Mouse (Mus musculus) intestine, embryonic 14.5 days (tissue): ENCODE measurements around the gene Nynrin. TPM values are rescaled to one million over a fixed set of nuclear protein-coding genes. Genes with fewer than 3 reads are reported as not detected.

Source experiments
- ATAC-seq: fragments of 200-750 bp; cut with Nextera tagmentation; replicated peaks from 2 replicates; pipeline ENCODE4 v1.8.0; 2017; ENCODE audit warnings: low read depth, moderate number of reproducible peaks, moderate TSS enrichment, moderate library complexity; ENCODE audit not compliant: low FRiP score, low TSS enrichment
- DNase-seq: peaks from one replicate; pipeline ENCODE4 v3.0.0-alpha.2; 2018; ENCODE audit warnings: low spot score
- H3K27ac ChIP-seq: fragments of 300-500 bp; sonication (generic); 2 replicates; pipeline ENCODE4 v1.5.1; 2014; ENCODE audit warnings: low read depth, mild to moderate bottlenecking, control low read depth
- H3K27me3 ChIP-seq: fragments of 300-500 bp; sonication (generic); replicated peaks from 2 replicates; pipeline ENCODE4 v1.6.1; 2014; ENCODE audit warnings: low read length, control low read depth; ENCODE audit not compliant: control insufficient read depth, insufficient read depth
- H3K36me3 ChIP-seq: fragments of 300-500 bp; sonication (generic); 2 replicates; pipeline ENCODE4 v1.6.1; 2014; ENCODE audit warnings: low read length, control low read depth; ENCODE audit not compliant: control insufficient read depth, insufficient read depth
- H3K4me1 ChIP-seq: fragments of 300-500 bp; sonication (generic); replicated peaks from 2 replicates; pipeline ENCODE4 v1.6.1; 2014; ENCODE audit warnings: low read length, control low read depth, mixed read lengths; ENCODE audit not compliant: control insufficient read depth, insufficient read depth
- H3K4me2 ChIP-seq: fragments of 300-500 bp; sonication (generic); 2 replicates; pipeline ENCODE4 v1.6.1; 2014; ENCODE audit warnings: low read length
- H3K4me3 ChIP-seq: fragments of 300-500 bp; sonication (generic); 2 replicates; pipeline ENCODE4 v1.5.1; 2014; ENCODE audit warnings: low read depth, low read length, control low read depth, mixed read lengths
- H3K9ac ChIP-seq: fragments of 300-500 bp; sonication (generic); 2 replicates; pipeline ENCODE4 v1.6.1; 2014; ENCODE audit warnings: mild to moderate bottlenecking, low read length
- H3K9me3 ChIP-seq: fragments of 300-500 bp; sonication (generic); 2 replicates; pipeline ENCODE4 v1.6.1; 2016; ENCODE audit warnings: low read length, control low read depth; ENCODE audit not compliant: control insufficient read depth
- WGBS: fragments of 180-500 bp; shearing (Covaris S2); extraction: QIAGEN DNeasy Blood & Tissue Kit; methylation state at CpG from one replicate; pipeline ENCODE4 v1.1.7; 2014; 5-methylcytosine and 5-hydroxymethylcytosine counted together
- polyA plus RNA-seq: library from polyadenylated mRNA; unstranded; fragments of >200 nt; fragmentation: Nextera tagmentation; extraction: Ambion mirVana; gene quantifications from 2 replicates; pipeline ENCODE4 v1.2.1, GENCODE M21; 2014

Gene Nynrin
- 15.9 and 18.6 TPM in 2 replicates for polyA plus RNA-seq

GRCm38 (mm10) chr14:55853621-55854285, at the start of gene Nynrin:
Gene Nynrin (plus strand): TSS chr14:55854010.
- Histone ChIP-seq H3K36me3 (no peaks in the 10 kb centered on the region), H3K9me3 (no peaks in the 10 kb centered on the region), H3K4me2 (peak within 1 kb of the TSS; percentile 77), H3K4me3 (peak within 1 kb of the TSS; percentile 84), H3K4me1 (peaks cover 41% of the 10 kb centered on the region), H3K9ac (peak within 1 kb of the TSS; percentile 77), H3K27me3 (no peaks in the 10 kb centered on the region), H3K27ac (peak within 1 kb of the TSS; percentile 95)
- ATAC-seq = peak; percentile 92
- DNase-seq = peak; percentile 87
- WGBS = under 1% methylated on average over 33 of the region's 33 CpGs

- DNase-seq (peak; percentile 73), ATAC-seq (peak; percentile 69; the same call in 1 of the 2 replicates)
- peak overlapping the region; percentile 47 for H3K4me3 ChIP-seq
- H3K4me2 ChIP-seq = peak overlapping the region; percentile 76
- H3K4me1 ChIP-seq = no peaks in the 10 kb centered on the region; the same call in 1 of the 2 replicates
- H3K9me3 ChIP-seq = no peaks in the 10 kb centered on the region
- no peaks in the 10 kb centered on the region for H3K27me3 ChIP-seq
- peak overlapping the region; percentile 45 for H3K9ac ChIP-seq
- WGBS = 24% methylated on average over 16 of the region's 16 CpGs
- H3K27ac ChIP-seq = no peak overlapping the region
- no peaks in the 10 kb centered on the region for H3K36me3 ChIP-seq
Observed at GRCm38 (mm10) chr14:55814885-55815284, 38.9 kb upstream of the Nynrin start.

GRCm38 (mm10) chr14:55815310-55815751, 38.5 kb upstream of the Nynrin start:
- H3K9me3 ChIP-seq = no peaks in the 10 kb centered on the region
- no peak for DNase-seq
- H3K9ac ChIP-seq = peak overlapping the region; percentile 45
- no peaks in the 10 kb centered on the region; the same call in 1 of the 2 replicates for H3K4me1 ChIP-seq
- WGBS = 17% methylated on average over 17 of the region's 17 CpGs
- H3K4me2 ChIP-seq = peak overlapping the region; percentile 76
- ATAC-seq = peak; percentile 82
- H3K27me3 ChIP-seq = no peaks in the 10 kb centered on the region
- H3K36me3 ChIP-seq = no peaks in the 10 kb centered on the region
- H3K27ac ChIP-seq = no peak overlapping the region
- peak overlapping the region; percentile 47 for H3K4me3 ChIP-seq

- H3K4me1 ChIP-seq = peaks cover 6% of the 10 kb centered on the region; the same call in 1 of the 2 replicates
- no peak overlapping the region for H3K4me3 ChIP-seq
- H3K9me3 ChIP-seq = no peaks in the 10 kb centered on the region
- DNase-seq = no peak
- no peak overlapping the region for H3K27ac ChIP-seq
- no peak overlapping the region for H3K4me2 ChIP-seq
- H3K27me3 ChIP-seq = no peaks in the 10 kb centered on the region
- WGBS = 87% methylated on average over 7 of the region's 7 CpGs
- H3K9ac ChIP-seq = no peak overlapping the region
- no peak for ATAC-seq
- H3K36me3 ChIP-seq = no peaks in the 10 kb centered on the region
Observed at GRCm38 (mm10) chr14:55819845-55820405, 33.9 kb upstream of the Nynrin start.

- Histone ChIP-seq H3K4me1 (peaks cover 6% of the 10 kb centered on the region; the same call in 1 of the 2 replicates), H3K9ac (no peak overlapping the region), H3K4me2 (no peak overlapping the region), H3K27me3 (no peaks in the 10 kb centered on the region), H3K9me3 (no peaks in the 10 kb centered on the region), H3K27ac (no peak overlapping the region), H3K36me3 (no peaks in the 10 kb centered on the region), H3K4me3 (no peak overlapping the region)
- WGBS = 89% methylated on average over 9 of the region's 9 CpGs
- no peak for DNase-seq
- ATAC-seq = no peak
Observed at GRCm38 (mm10) chr14:55820576-55820975, 33.2 kb upstream of the Nynrin start.

GRCm38 (mm10) chr14:55822435-55822990, 31.3 kb upstream of the Nynrin start:
- Histone ChIP-seq H3K4me3 (peak overlapping the region; percentile 75), H3K9me3 (no peaks in the 10 kb centered on the region), H3K27ac (peak overlapping the region; percentile 90), H3K36me3 (peaks cover 9% of the 10 kb centered on the region; the same call in 1 of the 2 replicates), H3K27me3 (no peaks in the 10 kb centered on the region), H3K9ac (peak overlapping the region; percentile 53), H3K4me1 (peaks cover 21% of the 10 kb centered on the region), H3K4me2 (peak overlapping the region; percentile 86)
- DNase-seq (peak; percentile 88), ATAC-seq (0 out of 2 replicates have a peak, but pooled peaks have one; percentile 3)
- 3% methylated on average over 12 of the region's 13 CpGs for WGBS

- Histone ChIP-seq H3K4me2 (peak within 1 kb of the TSS; percentile 86), H3K4me3 (peak within 1 kb of the TSS; percentile 75), H3K27ac (peak within 1 kb of the TSS; percentile 90), H3K36me3 (peaks cover 14% of the 10 kb centered on the region), H3K9ac (peak within 1 kb of the TSS; percentile 53), H3K9me3 (no peaks in the 10 kb centered on the region), H3K27me3 (no peaks in the 10 kb centered on the region), H3K4me1 (peaks cover 26% of the 10 kb centered on the region)
- ATAC-seq (peak; percentile 83), DNase-seq (peak; percentile 96)
- under 1% methylated on average over 36 of the region's 46 CpGs for WGBS
Observed at GRCm38 (mm10) chr14:55822991-55823762, 30.6 kb upstream of the Nynrin start, which contains the start of gene Nfatc4. Gene Nfatc4 (plus strand): TSS chr14:55823144.

- 1% methylated on average over 10 of the region's 10 CpGs for WGBS
- Histone ChIP-seq H3K27me3 (no peaks in the 10 kb centered on the region), H3K9ac (peak overlapping the region; percentile 53), H3K36me3 (peaks cover 23% of the 10 kb centered on the region), H3K4me2 (peak overlapping the region; percentile 86), H3K4me1 (peaks cover 35% of the 10 kb centered on the region), H3K9me3 (no peaks in the 10 kb centered on the region), H3K4me3 (peak overlapping the region; percentile 75), H3K27ac (peak overlapping the region; percentile 90)
- ATAC-seq (0 out of 2 replicates have a peak, but pooled peaks have one; percentile 10), DNase-seq (peak; percentile 87)
Observed at GRCm38 (mm10) chr14:55824001-55824480, 29.8 kb upstream of the Nynrin start.
